Mouse (Mus musculus) mouse trophoblast stem cell (cell line): ENCODE data around the gene Naga.

ENCODE experiments used
- in situ Hi-C, 2 experiments: fragments of 300-500 bp; cut with MseI, MboI; formaldehyde crosslinking; loops; 2 replicates in 1 of 2; 3 replicates in 1 of 2; pipeline ENCODE4 v1.15.1; 2025

Gene Naga

DNA sequence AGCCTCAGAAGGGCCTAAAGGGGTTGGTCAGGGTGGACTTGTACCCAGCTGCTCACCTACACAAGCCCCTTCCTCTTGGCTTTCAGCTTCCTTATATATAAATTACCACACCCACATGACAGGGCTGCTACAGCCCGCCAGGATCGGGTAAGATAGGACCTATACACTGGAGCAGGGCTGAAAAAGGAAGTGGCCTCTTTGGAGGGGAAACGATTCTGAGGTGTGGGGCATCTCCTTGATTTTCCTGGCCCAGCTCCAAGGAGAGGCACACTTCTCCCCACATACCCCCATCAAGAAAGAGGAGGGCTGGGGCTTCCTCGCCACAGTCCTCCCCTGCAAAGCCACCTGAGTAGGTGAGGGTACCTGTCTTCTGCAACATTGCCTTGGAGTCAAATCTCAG is 850 bp downstream of the Naga start:
- in situ Hi-C loops = no loop called here

DNA sequence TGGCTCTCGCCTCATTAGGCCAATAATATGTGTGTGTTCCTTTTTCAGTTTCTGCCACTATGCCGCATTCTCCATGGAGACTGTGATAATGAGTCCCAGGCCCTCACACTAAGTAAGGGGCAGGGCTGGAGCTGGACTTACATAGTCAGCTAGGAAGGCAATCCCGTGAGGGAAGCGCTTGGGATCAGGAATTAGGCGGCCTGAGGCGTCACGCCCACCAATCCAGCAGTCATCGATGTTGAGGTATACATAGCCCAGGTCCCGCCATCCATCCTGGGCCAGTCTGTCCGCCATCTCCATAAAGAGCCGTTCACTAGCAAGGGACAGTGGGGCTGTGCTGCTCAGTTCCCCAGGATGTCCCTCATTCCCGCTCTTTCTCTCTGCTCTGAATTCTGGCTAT is 2.1 kb downstream of the Naga start:
- in situ Hi-C loops = no loop called here

DNA sequence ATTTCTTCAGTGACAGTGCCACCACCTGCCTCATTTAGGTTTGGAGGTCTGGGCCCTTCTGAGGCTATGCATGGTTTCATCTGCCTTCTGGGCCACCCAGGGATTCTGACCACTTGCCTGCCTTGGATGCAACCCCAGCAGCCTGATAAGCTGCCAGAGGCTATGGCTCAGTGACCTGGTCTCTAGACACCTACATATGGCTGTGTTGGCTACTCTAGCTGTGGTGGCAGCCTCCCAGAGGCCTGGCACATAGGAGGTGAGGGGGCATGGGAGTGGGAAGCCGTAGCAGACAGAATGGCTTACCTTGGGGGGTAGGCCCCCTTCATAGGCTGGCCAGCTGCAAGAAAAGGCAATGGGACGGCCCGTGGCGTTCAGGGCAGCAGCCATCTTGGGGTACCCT is 3.5 kb downstream of the Naga start:
- in situ Hi-C loops = no loop called here

DNA sequence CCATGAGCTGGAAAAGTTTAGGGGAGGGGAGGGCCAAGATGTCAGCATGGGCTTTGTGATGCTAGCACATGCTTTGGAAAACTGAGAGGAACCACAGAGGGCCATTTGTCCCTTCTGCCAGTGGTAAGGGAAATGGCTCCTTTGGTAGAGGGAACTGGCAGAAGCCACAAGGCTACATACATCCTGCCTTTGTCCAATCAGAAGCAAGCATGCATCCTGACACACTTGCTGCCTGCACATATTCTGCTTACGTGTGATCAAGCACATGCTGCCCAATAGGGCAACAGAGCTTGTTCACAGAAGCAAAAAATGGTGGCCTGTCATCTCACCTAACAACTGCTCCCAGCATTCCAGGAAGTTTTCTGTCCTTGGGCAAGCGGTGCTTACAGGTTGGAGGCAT is 13.3 kb downstream of the Naga start:
- in situ Hi-C loops = no loop called here

DNA sequence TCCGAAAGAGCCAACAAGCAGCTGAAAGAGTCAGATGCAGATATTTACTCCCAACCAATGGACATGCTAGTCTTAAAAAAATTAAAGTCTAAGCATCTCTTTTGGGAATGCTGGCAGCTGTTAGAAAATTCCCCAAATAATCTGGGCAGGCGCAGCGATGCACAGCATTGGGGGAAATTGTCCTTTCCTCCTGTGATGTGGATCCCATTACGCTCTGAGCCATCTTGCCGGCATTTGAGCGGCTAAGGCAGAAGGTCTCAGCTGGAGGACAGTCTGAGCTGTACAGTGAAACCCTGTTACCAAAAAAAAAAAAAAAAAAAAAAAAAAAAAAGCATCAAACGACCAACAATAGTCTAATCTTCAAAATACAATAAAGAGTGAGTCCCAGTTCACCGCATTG is 16.5 kb downstream of the Naga start:
- in situ Hi-C loops = no loop called here

DNA sequence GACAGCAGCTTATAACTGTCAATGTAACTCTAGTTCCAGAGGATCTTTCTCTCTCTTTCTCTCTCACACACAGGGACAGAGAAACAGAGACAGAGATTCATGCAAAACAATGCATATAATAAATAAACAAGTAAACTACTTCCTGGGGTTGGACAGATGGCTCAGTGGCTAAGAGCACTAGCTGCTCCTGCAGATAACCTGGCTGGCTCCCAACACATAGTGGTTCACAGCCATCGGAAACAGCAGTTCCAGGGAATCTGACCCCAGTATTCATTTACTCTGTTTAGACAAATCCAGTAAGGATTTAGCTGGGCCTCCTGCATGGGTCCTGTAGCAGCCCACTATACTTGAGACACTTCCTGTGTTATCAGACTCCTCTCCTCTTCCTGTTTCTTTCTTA is 19.1 kb downstream of the Naga start:
- in situ Hi-C loops = no loop called here

DNA sequence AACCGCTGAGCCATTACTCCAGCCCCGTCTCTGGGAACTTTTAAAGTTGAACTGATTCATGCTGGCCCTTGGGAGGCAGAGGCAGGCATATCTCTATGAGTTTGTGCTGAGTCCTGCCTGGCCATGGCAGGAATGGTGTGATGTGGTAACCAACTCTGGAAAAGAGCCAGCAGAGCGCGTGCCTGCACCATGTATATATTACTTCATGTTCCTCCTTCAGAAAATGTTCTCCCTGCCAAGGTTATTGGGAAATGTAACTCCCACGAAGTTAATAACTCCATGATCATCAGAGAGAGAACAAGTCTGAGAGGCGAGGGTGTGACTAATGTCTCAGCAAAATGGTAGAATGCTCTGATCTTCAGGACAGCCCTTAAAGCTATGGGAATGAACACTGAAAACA is 20.9 kb downstream of the Naga start:
- in situ Hi-C loops = no loop called here

DNA sequence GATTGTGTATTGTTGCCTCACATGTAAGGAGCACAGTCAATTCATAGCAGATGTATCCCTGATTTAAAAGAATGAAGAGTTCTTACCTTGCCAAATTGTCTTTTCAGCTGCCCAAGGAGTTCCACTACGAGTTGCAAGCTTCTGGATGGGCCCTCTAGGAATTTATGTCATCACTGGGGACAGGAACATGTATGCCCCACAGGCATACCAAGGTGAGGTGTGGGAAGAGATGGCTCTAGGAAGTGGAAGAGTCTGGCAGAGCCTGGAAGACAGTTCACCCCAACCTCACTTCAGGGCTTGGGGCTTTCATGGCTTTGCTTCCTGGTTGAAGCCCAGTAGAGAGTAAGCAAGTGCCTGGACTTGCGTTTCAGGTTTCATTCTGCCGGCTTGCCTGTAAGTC is 30.3 kb downstream of the Naga start:
- in situ Hi-C loops = no loop called here

DNA sequence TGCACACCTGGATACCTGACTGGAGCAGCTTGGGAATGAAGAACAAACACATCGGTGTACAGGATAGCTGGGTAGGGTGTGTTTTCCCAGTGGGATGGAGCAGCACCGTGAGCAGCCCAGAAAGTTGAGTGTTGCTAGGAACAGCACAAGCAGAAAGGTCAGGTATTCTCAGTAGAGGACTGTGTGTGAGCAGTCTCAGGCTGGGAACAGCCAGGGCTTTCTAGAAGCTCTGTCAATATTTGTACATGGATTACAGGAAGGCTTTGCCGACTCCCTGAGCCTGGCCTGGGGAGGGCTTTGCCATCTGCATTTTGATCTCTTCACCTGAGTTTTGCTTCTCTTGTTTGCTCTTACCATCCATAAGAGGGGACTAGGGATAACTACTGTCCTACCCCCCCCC is 31.6 kb downstream of the Naga start:
- in situ Hi-C loops = no loop called here

DNA sequence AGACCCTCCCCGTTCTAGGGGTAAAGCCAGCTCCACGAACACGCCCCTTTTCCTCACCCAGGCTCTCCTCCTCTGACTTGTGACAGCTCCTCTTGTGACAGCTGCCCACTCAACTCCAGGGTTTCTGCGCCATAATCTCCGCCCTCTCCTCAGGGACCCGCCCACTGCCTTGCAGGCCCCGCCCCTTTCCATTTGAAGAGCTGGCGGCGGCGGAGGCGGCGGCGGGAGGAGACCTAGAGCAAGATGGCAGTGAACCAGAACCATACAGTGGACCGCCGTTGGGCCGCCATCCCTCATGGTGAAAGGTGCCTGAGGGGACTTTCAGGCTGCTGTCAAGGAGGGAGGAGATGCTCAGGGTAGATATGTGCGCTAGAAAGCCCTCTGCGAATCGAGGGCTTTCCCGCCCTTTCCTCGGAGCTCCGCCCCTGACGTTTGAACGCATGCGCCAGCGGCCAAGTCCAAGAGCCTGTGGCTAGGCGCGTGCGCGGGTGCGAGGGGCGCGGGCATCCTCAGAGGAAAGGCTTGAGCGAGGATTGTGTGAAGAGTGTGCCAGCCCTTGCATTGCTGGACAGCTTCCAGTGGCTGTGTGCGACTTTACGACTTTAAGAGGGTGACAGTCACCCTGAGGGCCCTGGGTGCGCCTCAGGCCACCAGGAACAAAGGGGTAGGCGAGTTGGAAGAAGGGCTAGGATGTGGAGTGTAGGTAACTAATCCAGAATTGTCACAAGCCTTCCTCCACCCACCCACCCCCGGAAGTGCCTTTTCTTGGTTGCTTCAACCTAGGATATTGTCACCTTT is 39.8 kb downstream of the Naga start, which contains the start of gene Wbp2nl:
Gene Wbp2nl (plus strand): TSS at position 191 of the 798 bp plus-strand sequence.
- in situ Hi-C loops = no loop called here

DNA sequence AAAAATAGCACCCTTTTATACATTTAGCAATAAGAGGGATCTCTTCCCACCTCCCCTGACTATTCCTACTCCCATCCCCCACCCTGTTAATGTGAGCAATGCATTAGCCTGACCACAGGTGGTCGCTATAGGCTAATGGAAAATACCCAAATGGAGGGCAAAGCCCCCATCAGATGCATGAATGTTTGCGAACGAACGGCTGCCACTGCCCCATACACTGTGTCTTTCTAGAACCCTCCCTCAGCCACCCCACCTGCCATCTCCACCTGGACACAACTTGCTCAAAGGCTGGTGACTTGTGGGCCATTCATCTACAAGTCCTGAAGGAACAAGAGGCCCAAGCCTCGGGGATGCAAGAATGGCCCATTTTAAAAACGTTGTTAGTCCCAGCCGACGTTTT is 44.7 kb downstream of the Naga start:
- in situ Hi-C loops = no loop called here

DNA sequence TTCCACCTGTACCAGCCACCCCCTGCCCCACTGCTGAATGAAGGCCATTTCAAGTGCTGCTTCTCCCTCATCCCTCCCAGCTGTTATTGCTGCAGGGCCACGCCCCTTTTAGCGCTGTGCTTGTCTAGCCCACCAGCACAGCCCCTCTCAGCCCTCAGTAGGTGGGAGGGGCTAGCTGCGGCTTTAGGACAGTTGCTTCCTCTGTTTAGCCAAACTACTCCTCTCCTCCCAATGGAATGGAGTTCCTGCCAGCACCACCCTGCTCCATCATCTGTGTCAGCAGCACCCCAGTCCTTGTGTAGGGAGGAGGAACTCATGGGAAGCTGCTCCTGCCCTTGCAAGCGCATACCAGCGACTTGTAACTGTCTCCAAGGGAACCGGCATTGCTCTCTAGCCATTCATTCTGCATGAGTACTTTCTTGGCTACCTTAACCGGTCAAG is 45.4 kb downstream of the Naga start:
- in situ Hi-C loops = no loop called here

DNA sequence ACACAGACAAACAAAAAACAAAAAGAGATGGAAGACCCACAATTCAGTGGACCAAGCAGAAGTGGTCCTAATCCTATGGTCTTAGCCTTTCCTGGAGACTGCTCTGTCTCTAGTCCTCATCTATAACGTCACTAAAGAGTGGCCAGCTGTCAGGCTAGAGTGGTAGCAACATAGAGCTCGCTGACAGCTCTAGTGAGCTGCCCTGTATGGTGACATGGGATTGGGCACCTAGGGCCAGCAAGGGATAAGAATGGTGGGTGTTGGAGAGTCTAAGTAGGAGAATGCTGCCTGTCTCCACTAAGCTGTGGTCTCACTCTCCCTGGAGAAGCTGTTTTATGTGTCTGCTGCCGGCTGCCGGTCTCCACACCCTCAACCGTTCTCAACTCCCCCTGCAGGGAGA is 45.9 kb downstream of the Naga start:
- in situ Hi-C loops = no loop called here

DNA sequence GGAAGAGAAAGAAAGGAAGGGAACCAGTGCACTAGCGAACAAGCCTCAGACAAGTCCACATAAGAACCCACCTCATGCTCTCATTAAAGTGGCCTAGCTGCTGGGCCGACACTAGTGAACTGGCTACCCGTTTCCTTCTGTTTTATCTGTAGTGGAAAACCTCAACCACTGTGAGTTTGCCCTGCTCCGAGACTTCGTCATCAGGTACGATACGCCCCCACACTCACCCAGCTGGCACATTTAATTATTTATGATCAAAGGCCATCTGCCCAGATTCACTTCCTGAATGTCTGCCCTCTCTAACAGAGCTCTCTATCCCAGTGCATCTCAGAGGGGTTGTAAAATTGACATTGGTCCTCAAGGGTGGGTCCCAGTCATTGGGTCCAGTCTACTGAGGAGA is 48.5 kb downstream of the Naga start:
- in situ Hi-C loops = no loop called here

DNA sequence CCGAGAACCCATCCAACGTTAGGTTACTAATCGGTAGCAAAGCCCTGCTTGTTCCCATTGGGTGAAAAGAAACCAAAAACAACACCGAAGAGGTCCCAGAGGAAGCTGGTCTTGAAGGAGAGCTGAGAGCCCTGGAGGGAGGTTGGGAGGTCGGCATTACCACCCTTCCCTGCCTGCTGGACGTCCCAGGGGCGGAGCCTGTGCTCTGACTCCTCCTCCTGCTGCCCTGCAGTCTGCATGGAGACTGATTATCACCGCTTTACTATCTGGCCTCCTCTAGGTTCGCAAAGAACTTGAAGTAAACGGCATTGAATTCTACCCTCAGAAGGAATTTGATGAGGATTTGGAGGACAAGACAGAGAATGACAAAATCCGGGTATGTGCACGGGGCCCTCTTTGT is 52.6 kb downstream of the Naga start:
- in situ Hi-C loops = no loop called here

DNA sequence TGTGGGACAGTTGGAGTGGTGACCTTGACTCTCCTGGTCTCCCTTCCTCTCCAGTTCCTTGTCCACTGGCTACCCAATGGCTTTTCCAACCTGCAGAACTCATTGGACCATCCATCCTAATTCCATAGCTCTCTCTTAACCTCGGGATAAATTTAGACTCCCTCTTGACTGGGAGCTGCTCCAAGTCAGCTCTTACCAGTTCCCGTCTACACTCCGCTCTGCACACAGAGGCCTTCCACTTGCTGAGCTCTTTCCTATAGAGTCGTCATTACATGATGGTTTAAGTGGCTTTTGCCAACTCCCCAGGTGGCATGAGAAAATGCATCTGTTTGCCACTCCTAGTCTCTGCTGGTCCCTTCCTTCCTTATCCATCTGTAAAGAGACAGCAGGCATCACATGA is 58.1 kb downstream of the Naga start:
- in situ Hi-C loops = no loop called here
